Mouse (Mus musculus) lung, embryonic 14.5 days (tissue): ENCODE data around the gene Nabp2. TPM values are rescaled to one million over a fixed set of nuclear protein-coding genes. Genes with fewer than 3 reads are reported as not detected.

Experiments
- ATAC-seq: fragments of 200-750 bp; cut with Nextera tagmentation; 2 replicates; pipeline ENCODE4 v1.8.0; 2017; ENCODE audit warnings: mild to moderate bottlenecking, moderate TSS enrichment, moderate library complexity; ENCODE audit not compliant: insufficient read depth
- DNase-seq: peaks from one replicate; pipeline ENCODE4 v3.0.0-alpha.2; 2015
- H3K27ac ChIP-seq: fragments of 300-500 bp; sonication (generic); 2 replicates; pipeline ENCODE4 v1.5.1; 2014; ENCODE audit warnings: low read depth, mild to moderate bottlenecking, moderate library complexity
- H3K27me3 ChIP-seq: fragments of 300-500 bp; sonication (generic); 2 replicates; pipeline ENCODE4 v1.6.1; 2014; ENCODE audit warnings: low read length, control low read depth; ENCODE audit not compliant: insufficient read depth
- H3K36me3 ChIP-seq: fragments of 300-500 bp; sonication (generic); 2 replicates; pipeline ENCODE4 v1.6.1; 2014; ENCODE audit warnings: control low read depth; ENCODE audit not compliant: insufficient read depth
- H3K4me1 ChIP-seq: fragments of 300-500 bp; sonication (generic); 2 replicates; pipeline ENCODE4 v1.6.1; 2014; ENCODE audit warnings: antibody characterized with exemption, control low read depth; ENCODE audit not compliant: insufficient read depth
- H3K4me2 ChIP-seq: fragments of 300-500 bp; sonication (generic); 2 replicates; pipeline ENCODE4 v1.6.1; 2014; ENCODE audit warnings: mild to moderate bottlenecking
- H3K4me3 ChIP-seq: fragments of 300-500 bp; sonication (generic); 2 replicates; pipeline ENCODE4 v1.5.1; 2014; ENCODE audit warnings: low read depth, low read length
- H3K9ac ChIP-seq: fragments of 300-500 bp; sonication (generic); 2 replicates; pipeline ENCODE4 v1.6.1; 2014
- H3K9me3 ChIP-seq: fragments of 300-500 bp; sonication (generic); 2 replicates; pipeline ENCODE4 v1.6.1; 2016; ENCODE audit warnings: low read depth, low read length, control low read depth
- CTCF ChIP-seq: IDR thresholded peaks from 2 replicates; pipeline ENCODE4 v1.5.1; 2016; ENCODE audit warnings: antibody characterized with exemption, low read depth
- WGBS: fragments of 180-500 bp; shearing (Covaris S2); extraction: QIAGEN DNeasy Blood & Tissue Kit; methylation state at CpG from one replicate; pipeline ENCODE4 v1.1.7; 2014; 5-methylcytosine and 5-hydroxymethylcytosine counted together
- polyA plus RNA-seq: library from polyadenylated mRNA; unstranded; fragments of >200 nt; fragmentation: Nextera tagmentation; extraction: Ambion mirVana; gene quantifications from 2 replicates; pipeline ENCODE4 v1.2.1, GENCODE M21; 2014

The Nabp2 gene
- polyA plus RNA-seq: 77.1 and 83.1 TPM in 2 replicates

GRCm38 (mm10) chr10:128411211-128412054 is at the start of gene Nabp2, which contains the start of gene Rnf41:
Gene Nabp2 (minus strand): TSS chr10:128411492.
Gene Rnf41 (plus strand): TSS chr10:128411657.
- DNase-seq (peak; percentile 100), ATAC-seq (peak; percentile 92)
- Histone ChIP-seq H3K9me3 (no peaks in the 10 kb centered on the region), H3K4me1 (0 out of 2 replicates have a peak, but pooled peaks cover 8% of the 10 kb centered on the region), H3K36me3 (peaks cover 35% of the 10 kb centered on the region), H3K4me2 (peak within 1 kb of the TSS; percentile 98), H3K27me3 (no peaks in the 10 kb centered on the region), H3K4me3 (peak within 1 kb of the TSS; percentile 85), H3K27ac (peak within 1 kb of the TSS; percentile 93), H3K9ac (peak within 1 kb of the TSS; percentile 76)
- no peak for TF ChIP-seq CTCF
- WGBS: under 1% methylated on average over 50 of the region's 50 CpGs

DNA sequence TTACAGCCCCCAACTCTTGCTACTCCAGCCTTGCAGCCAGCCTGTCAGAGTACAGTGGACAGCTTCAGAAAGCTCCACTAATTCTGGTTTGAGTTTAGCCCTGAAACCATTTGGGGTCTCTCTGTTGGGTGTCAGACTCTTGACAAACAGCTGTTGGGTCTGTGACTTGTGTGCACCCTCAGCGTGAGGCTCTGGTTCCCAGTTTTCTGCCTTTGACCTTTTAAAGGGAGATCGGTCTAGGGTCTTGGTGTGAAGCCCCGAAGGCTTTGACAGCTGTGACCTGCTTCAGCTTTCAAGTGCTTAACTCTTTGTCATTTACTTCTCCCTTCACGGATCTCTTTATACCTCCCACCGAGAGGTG is 49.0 kb upstream of the Nabp2 start:
- ATAC-seq: no peak
- 0 out of 2 replicates have a peak, but pooled peaks cover 8% of the 10 kb centered on the region for H3K4me1 ChIP-seq
- peak overlapping the region; percentile 96 for H3K9ac ChIP-seq
- peak overlapping the region; percentile 68 for H3K4me2 ChIP-seq
- H3K27ac ChIP-seq: peak overlapping the region; percentile 96; the same call in 1 of the 2 replicates
- H3K36me3 ChIP-seq: peaks cover 36% of the 10 kb centered on the region
- H3K9me3 ChIP-seq: no peaks in the 10 kb centered on the region
- H3K4me3 ChIP-seq: peak overlapping the region; percentile 95
- WGBS: 5% methylated on average over 5 of the region's 5 CpGs
- DNase-seq: peak; percentile 23
- no peaks in the 10 kb centered on the region for H3K27me3 ChIP-seq
- TF ChIP-seq CTCF: no peak

DNA sequence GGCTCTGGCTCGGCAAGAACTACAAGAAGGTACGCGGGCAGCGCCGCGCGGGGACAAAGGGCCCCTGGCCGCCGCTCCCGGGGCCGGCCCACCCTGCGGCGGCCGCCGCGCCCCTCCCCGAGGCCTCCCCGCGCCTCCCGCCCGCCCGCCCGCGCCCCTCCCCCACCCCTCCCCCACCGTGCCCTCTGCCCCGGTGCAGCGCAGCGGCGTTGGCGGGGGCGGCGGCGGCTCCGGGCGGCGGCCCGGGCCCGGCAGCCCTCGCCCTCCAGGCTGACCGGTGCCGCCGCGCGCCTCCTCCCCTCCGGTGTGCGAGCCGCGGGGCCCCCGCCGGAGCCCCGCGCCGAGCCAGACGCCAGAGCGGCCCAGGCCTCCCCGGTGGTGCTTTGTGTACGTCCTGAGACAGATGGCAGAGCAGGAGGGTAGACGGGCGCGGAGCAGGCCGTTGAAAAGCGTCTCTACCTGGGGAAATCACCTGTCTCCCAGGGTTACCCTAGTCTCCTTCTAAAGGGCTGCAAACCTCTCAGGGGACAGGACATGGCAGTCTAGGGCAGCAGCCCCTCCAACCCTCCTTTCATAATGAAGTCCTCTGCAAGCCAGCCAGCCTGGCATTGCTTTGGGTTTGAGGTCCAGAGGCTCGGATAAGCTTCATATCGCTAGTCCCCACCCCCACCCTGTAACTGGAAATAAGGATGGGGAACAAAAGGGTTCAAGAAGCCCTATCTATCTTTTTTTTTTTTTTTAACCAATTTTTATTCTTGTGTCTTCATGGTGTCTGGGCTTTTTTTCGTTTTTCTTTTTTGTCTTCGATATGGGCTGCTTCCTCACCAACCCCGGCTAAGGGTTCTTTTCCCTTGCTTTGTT is 48.3 kb upstream of the Nabp2 start:
- TF ChIP-seq CTCF: no peak
- whole genome bisulfite sequencing: under 1% methylated on average over 49 of the region's 67 CpGs

DNA sequence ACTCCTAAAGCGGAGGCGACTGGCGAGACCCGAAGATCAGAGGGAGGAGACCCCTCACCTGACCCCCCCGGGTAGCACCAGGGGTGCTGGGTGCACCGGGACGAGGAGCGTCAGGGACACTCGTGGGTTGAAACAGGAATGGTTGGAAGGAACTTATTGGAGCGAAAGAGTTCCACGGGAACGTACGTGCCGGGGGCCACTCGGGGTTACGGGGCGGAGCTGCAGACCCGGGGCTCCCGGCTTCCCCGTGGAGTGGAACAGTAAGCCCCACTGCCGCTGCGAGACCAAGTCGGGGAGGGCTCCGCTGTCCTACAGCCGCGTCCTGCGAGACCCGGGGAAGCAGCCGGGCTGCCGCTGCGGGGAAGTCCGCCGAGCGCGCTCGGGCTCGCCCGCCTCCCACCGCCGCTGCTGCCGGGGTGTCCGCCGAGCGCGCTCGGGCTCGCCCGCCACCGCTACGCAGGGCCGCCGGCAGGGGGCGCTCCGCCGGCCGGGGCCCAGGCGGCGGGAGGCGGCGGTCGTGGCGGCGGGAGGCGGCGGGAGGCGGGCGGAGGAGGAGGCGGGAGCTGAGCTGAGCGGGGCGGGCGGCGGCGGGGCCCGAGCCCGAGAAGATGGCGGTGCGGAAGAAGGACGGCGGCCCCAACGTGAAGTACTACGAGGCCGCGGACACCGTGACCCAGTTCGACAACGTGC is 47.6 kb upstream of the Nabp2 start, which contains the start of gene Smarcc2:
TSS of gene Smarcc2 (plus strand) at position 530 of the 690 bp plus-strand sequence.
- Histone ChIP-seq H3K4me1 (0 out of 2 replicates have a peak, but pooled peaks cover 8% of the 10 kb centered on the region), H3K27me3 (no peaks in the 10 kb centered on the region), H3K27ac (peak within 1 kb of the TSS; percentile 96), H3K9me3 (no peaks in the 10 kb centered on the region), H3K4me3 (peak within 1 kb of the TSS; percentile 95), H3K9ac (peak within 1 kb of the TSS; percentile 96), H3K4me2 (peak within 1 kb of the TSS; percentile 68), H3K36me3 (peaks cover 22% of the 10 kb centered on the region)
- DNase-seq (peak; percentile 90), ATAC-seq (peak; percentile 71)
- no peak for TF ChIP-seq CTCF
- WGBS: under 1% methylated on average over 56 of the region's 86 CpGs

More for the DNA sequence above, 48.3 kb upstream of the Nabp2 start:
- H3K4me1 ChIP-seq: 0 out of 2 replicates have a peak, but pooled peaks cover 8% of the 10 kb centered on the region
- H3K9ac ChIP-seq: peak overlapping the region; percentile 96
- ATAC-seq: peak; percentile 56
- H3K27me3 ChIP-seq: no peaks in the 10 kb centered on the region
- H3K27ac ChIP-seq: peak overlapping the region; percentile 96
- no peaks in the 10 kb centered on the region for H3K9me3 ChIP-seq
- peak; percentile 63 for DNase-seq
- peak overlapping the region; percentile 68 for H3K4me2 ChIP-seq
- peaks cover 30% of the 10 kb centered on the region for H3K36me3 ChIP-seq
- peak overlapping the region; percentile 95 for H3K4me3 ChIP-seq

- peak; percentile 95 for DNase-seq
- Histone ChIP-seq H3K36me3 (peaks cover 17% of the 10 kb centered on the region), H3K4me3 (peak overlapping the region; percentile 95), H3K4me1 (0 out of 2 replicates have a peak, but pooled peaks cover 8% of the 10 kb centered on the region), H3K27me3 (no peaks in the 10 kb centered on the region), H3K27ac (peak overlapping the region; percentile 96), H3K4me2 (peak overlapping the region; percentile 68), H3K9me3 (no peaks in the 10 kb centered on the region), H3K9ac (peak overlapping the region; percentile 96)
- ATAC-seq: peak; percentile 73
- WGBS: under 1% methylated on average over 29 of the region's 29 CpGs
- no peak for TF ChIP-seq CTCF
These were observed 47.0 kb upstream of the Nabp2 start for GRCm38 (mm10) chr10:128458348-128458718.

DNA sequence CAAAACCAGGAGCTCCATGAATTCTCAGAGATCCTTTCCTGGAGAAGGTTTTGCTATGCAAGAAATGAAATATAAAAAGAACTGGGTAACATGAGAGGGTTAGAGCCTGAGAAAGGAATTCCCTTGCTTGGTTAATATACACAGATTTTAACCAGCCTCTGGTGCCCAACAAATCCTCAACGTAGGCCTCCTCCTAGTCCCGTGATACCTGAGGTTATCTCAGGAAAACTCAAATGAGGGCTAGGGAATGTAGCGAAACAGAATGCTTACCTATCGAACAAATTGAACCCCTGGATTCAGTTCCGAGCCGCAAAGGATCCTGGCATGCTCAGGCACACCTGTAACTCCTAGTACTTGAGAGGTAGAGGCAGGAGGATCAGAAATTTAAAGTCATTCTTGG is 46.4 kb upstream of the Nabp2 start:
- Histone ChIP-seq H3K9ac (no peak overlapping the region), H3K4me1 (0 out of 2 replicates have a peak, but pooled peaks cover 8% of the 10 kb centered on the region), H3K36me3 (peaks cover 11% of the 10 kb centered on the region), H3K4me3 (no peak overlapping the region; the same call in 1 of the 2 replicates), H3K27ac (peak overlapping the region; percentile 7; the same call in 1 of the 2 replicates), H3K9me3 (no peaks in the 10 kb centered on the region), H3K4me2 (no peak overlapping the region; the same call in 1 of the 2 replicates), H3K27me3 (no peaks in the 10 kb centered on the region)
- no peak for ATAC-seq
- 79% methylated on average over 6 of the region's 6 CpGs for WGBS
- DNase-seq: no peak
- TF ChIP-seq CTCF: no peak
